Mouse (Mus musculus) embryo, embryonic 11.5 days (tissue): ENCODE data around the gene Osbpl10.
"Not testable (repeated sequence)": the region's sequence is repeated elsewhere in the genome, so short reads cannot be mapped to it uniquely, and the experiment has no call there.

Source experiments
- DNase-seq: peaks from one replicate; pipeline ENCODE4 v3.0.0-alpha.2; 2012; ENCODE audit warnings: low read depth, low spot score

The Osbpl10 gene

GRCm38 (mm10) chr9:114978281-114979111 lies at the start of gene Osbpl10:
Osbpl10 (plus strand) TSS chr9:114978569.
- no peak for DNase-seq

- DNase-seq = no peak
Observed at GRCm38 (mm10) chr9:114930464-114931090, 47.8 kb upstream of the Osbpl10 start.

DNA sequence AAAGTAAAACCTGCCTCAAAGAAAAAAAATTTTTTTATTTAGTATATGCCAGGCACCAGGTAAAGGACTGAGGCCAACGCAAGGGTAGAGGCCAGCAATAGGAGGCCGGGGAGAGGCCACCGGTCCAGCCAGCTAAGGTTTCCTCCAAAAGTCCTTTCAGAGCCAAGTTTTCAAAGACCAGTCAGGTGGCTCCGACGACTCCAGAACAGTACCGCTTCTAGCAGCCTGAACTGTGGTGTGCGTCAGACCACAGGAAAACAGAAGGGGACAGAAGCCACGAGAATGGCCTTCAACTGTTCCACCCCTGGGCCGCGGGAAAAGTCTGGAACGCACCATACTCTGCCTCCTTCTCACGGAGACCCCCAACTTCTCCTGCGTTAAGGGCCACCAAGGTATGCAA lies 45.8 kb upstream of the Osbpl10 start:
- no peak for DNase-seq

DNA sequence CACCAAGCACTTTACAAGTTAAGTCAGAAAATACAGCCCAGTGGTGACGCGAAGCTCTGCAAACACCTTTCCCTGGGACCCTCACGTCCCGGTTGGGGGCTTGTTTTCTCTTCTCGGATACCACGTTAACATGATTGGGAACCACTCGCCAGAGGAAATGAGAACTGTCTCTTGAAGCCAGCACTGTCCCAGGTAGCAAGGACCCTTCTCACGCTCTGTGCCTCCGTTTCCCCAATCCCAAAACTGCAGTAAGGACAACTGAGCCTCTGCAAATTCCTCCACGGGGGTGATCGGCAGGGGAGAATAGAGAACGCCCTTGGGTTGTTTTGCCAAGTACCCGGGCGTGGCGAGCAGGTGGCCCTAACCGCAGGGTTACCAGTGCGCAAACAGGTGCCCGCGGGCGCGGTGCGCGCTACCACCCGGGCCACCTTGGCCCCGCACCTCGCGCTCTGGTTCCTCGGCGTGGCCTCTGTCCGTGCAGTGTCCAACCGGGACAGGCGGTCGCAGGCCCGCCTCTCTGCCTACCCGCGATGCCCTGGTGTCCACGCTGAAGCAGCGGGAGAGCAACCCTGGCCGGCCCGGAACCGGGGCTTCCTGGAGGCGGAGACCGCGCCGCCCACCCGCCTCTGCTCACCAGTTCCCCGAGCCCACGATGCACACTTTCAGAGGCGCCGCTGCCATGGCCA lies 45.2 kb upstream of the Osbpl10 start:
- no peak for DNase-seq

GRCm38 (mm10) chr9:114933723-114934171 lies 44.6 kb upstream of the Osbpl10 start, which contains the start of gene Gpd1l:
Gpd1l (minus strand) TSS chr9:114933987.
- peak; percentile 86 for DNase-seq

DNA sequence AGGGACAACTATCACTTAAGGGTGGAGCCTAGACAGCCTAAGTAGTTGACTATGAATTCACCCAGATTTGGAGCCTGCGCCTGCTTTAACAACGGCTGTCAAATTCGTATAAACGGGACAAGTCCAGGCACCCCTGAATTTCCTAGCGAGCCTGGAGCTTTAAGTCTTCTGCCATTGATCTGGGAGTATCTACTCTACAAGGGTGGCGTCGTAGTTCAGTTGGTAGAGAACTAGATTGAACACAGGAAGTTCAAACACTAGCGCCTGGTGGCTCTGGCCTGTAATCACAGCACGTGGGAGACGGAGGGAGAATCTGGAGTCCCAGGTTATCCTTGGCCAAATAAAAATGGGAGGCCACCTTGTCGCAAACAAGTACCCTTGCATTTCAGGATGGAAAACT lies 44.1 kb upstream of the Osbpl10 start:
- no peak for DNase-seq

DNA sequence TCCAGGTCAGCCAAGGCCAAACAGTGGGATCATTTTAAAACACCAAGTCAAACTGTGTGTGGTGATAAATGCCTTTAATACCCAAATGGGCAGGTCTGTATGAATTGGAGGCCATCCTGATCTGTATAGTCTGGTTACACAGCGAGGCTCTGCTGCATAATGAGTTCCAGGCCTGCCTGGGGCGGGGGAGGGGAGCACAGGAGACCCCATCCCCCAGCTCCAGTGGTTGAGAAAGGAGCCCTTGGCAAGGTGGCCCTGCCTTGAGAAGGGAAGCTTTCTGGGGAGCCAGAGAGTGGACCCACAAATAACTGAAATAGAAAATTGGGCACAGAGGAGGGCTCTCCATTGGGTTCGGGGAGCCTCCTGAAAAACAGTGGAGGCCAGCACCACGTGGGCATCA lies 43.0 kb upstream of the Osbpl10 start:
- DNase-seq = no peak

DNA sequence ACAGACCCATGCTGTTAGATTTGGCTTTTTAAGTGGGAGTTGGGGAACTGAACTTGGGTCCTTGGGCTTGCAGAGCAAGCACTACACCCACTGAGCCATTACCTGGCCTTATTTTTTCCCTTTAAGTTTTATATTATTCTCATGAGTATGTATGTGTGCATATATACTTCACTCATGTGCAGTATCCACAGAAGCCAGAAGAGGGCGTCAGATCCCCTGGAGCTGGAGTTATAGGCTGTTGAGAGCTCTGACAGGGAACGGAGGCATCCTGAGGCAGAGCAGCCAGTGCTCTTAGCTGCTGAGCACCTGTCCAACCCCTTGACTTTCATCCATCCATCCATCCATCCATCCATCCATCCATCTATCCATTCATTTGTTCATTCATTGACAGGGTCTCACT lies 41.7 kb upstream of the Osbpl10 start:
- DNase-seq = no peak

- DNase-seq = no peak
Observed at GRCm38 (mm10) chr9:114944642-114945041, 33.7 kb upstream of the Osbpl10 start.

DNA sequence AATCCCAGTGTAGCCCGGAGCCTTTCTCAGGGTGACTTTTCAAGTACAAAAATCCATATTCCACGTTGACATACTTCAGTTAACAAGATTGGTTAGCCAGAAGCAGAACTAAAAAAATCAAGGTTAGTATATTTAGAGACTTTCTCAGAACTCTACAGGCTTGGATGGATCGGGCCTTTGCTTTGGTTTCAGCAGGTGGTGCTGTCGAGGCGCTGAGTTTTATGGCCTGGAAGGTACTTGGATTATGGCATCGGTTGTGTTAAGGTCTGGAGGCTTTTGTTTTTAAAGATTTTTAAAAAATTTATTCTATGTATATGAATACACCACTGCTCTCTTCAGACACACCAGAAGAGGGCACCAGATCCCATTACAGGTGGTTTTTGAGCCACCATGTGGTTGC lies 32.8 kb upstream of the Osbpl10 start:
- DNase-seq = no peak

GRCm38 (mm10) chr9:114948395-114948794 lies 30.0 kb upstream of the Osbpl10 start:
- DNase-seq = no peak

DNA sequence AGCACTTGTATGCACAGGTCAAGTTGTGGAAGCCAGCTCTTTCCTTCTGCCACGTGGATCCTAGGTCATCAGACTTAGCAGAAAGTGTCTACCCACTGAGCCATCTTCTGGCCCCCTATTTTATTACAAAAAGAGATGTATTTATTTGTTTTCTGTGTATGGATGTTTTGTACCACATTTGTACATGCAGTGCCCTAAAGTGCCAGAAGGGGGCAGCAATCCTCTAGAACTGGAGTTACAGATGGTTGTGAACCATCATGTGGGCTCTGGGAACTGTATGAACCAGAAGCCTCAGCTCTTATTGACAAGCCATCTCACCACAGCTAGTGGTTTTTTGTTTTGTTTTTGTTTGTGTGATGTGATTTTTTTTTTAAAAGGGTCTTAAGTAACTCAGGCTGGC lies 25.5 kb upstream of the Osbpl10 start:
- no peak for DNase-seq

GRCm38 (mm10) chr9:114955340-114955739 lies 23.0 kb upstream of the Osbpl10 start:
- no peak for DNase-seq

DNA sequence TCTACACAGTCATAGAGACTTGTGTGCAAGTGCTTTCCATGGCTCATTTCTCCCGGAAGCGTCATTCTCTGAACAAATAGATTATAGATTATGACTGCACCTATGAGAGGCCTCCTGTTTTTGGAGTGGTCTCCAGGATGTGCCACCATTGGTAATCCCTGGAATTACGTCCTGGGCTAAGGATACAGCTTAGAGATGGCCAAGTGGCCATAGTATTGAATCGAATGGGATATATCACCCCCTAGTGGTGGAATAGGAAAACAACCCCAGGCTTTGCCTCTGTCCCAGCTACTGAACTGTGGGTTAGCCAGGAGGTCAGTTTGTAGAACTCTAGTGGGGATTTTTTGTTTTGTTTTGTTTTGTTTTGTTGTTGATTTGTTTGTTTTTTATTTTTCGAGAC lies 21.4 kb upstream of the Osbpl10 start:
- no peak for DNase-seq

- DNase-seq = no peak
Observed at GRCm38 (mm10) chr9:114960043-114960789, 18.2 kb upstream of the Osbpl10 start.

- no peak for DNase-seq
Observed at GRCm38 (mm10) chr9:114960844-114961243, 17.5 kb upstream of the Osbpl10 start.

- DNase-seq = no peak
Observed at GRCm38 (mm10) chr9:114964093-114964492, 14.3 kb upstream of the Osbpl10 start.

DNA sequence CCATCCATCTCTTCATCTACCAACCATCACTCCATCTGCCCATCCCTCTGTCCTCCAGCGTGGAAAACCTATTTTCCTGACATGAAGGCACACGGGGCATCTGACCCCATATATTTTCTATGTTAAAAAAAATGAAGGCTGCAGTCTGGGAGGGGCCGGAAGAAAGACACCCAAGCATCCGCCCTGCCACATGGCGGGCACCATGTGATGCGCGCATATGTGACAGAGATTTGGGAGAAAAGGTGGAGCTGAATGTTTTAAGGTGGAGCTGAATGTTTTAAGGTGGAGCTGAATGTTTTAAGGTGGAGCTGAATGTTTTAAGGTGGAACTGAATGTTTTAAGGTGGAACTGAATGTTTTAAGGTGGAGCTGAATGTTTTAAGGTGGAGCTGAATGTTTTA lies 12.1 kb upstream of the Osbpl10 start:
- DNase-seq = not testable (repeated sequence)

DNA sequence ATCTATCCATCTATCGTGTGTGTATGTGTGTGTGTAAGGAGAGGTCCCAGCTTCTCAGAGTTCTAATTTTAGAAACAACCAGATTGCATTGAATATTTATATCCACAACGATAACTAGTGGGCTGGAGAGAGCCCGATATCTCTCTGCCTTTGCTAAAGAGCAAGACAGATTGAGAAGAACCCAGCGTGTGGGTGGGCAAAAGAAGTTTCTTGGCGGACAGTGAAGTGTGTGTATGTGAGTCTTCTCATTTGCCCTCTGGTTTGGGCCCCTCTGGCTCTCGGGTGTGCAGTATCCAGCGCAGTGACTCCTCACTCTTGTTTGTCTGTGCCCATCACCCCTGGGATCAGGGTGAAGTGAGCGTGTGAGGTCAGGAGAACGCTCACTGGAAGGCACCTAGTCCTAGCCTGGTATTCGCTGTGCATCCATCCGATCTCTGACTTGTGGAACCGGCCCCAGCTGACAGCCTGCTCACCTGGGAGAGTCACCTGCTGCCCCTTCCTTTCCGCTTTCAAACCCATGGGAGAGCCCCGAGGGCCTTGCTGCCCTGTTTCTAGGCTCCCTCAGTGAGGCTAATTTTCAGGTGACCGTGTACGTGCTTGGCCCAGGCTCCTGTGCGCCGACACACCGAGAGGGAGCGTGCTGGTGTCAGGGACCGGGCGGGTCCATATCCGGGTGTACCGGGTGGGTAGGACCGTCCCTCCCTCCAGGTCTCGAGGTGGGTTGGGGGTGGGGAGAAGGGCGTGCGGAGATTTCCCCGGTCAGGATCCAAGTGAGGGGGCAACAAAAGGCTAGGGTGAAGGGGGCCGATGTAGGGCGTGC lies 698 bp upstream of the Osbpl10 start:
- DNase-seq = no peak

DNA sequence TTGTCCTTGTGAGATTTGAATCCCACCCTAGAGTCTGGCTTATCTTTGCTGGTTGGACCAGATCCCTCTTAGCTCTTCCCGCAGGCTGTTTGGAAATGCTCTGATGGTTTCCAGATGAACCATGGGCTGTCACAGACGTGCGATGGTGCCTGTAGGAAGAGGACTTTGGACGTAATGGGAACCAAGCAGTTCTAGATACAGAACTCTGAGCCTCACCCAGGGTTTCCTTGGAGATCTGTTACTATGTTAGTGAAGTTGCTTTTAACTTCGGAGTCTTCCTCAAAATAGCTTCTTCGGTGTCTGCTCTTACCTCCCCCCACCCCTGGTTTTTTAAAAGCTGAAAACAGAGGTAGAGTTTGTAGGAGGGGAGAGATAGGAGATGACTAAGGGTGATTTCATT lies 1.6 kb downstream of the Osbpl10 start:
- no peak for DNase-seq
